Mouse (Mus musculus) heart, adult 2 months (tissue): ENCODE data around the gene Tent5c. TPM values are rescaled to one million over a fixed set of nuclear protein-coding genes. Genes with fewer than 3 reads are reported as not detected.

Source experiments
- DNase-seq, 2 experiments: peaks; one replicate each; pipeline ENCODE4 v3.0.0; 2021
- H3K27ac ChIP-seq: fragments of 200-600 bp; 2 replicates; pipeline ENCODE4 v1.8.1; 2022
- H3K27me3 ChIP-seq: fragments of 200-500 bp; 2 replicates; pipeline ENCODE4 v1.6.1; 2012; ENCODE audit warnings: mild to moderate bottlenecking, low read length, inconsistent platforms, mixed read lengths; ENCODE audit not compliant: control insufficient read depth, insufficient read depth
- H3K36me3 ChIP-seq: fragments of 200-500 bp; 2 replicates; pipeline ENCODE4 v1.6.1; 2012; ENCODE audit warnings: low read length, inconsistent platforms; ENCODE audit not compliant: control insufficient read depth, insufficient read depth
- H3K4me1 ChIP-seq: fragments of 200-500 bp; 2 replicates; pipeline ENCODE4 v1.6.1; 2011; ENCODE audit warnings: low read length; ENCODE audit not compliant: control insufficient read depth, insufficient read depth
- H3K4me3 ChIP-seq: fragments of 200-600 bp; 2 replicates; pipeline ENCODE4 v1.8.1; 2022
- H3K79me2 ChIP-seq: fragments of 200-500 bp; replicated peaks from 2 replicates; pipeline ENCODE4 v1.6.1; 2012; ENCODE audit warnings: mild to moderate bottlenecking, inconsistent platforms, low read length, moderate library complexity, mixed read lengths; ENCODE audit not compliant: control insufficient read depth, insufficient read depth
- H3K9ac ChIP-seq: fragments of 200-500 bp; 2 replicates; pipeline ENCODE4 v1.6.1; 2012; ENCODE audit warnings: low read depth, mild to moderate bottlenecking, control low read depth, inconsistent platforms, low read length, mixed read lengths
- CTCF ChIP-seq: fragments of 200-600 bp; IDR thresholded peaks from 2 replicates; pipeline ENCODE4 v1.8.1; 2022; ENCODE audit warnings: antibody characterized with exemption, mild to moderate bottlenecking, moderate library complexity
- EP300 ChIP-seq: fragments of 200-500 bp; IDR thresholded peaks from 2 replicates; pipeline ENCODE4 v1.6.1; 2011; ENCODE audit warnings: low read depth, low read length, control low read depth; ENCODE audit not compliant: insufficient read depth
- POLR2A ChIP-seq: fragments of 200-500 bp; IDR thresholded peaks from 2 replicates; pipeline ENCODE4 v1.6.1; 2011; ENCODE audit warnings: mild to moderate bottlenecking, low read depth, low read length, control low read depth; ENCODE audit not compliant: insufficient read depth
- WGBS: fragments of 180-500 bp; shearing (Covaris S2); methylation state at CpG from one replicate; pipeline ENCODE4 v1.1.7; 2018; 5-methylcytosine and 5-hydroxymethylcytosine counted together
- intact Hi-C: fragments of 180-260 bp; cut with DNase I; formaldehyde crosslinking; loops from one replicate; pipeline ENCODE4 v1.15.1; 2025
- polyA plus RNA-seq: library from polyadenylated mRNA; depleted of rRNA; stranded (reverse); fragments of >200 nt; gene quantifications from 2 replicates; pipeline ENCODE4 v1.2.3, GENCODE M21; 2012
- total RNA-seq, 2 experiments: library from RNA; stranded (reverse); gene quantifications; 2 replicates each; pipeline ENCODE4 v1.2.3; 2021

The Tent5c gene
- total and polyA plus RNA-seq, 3 experiments, result 14.9 to 96.7 (median 20.8) TPM

DNA sequence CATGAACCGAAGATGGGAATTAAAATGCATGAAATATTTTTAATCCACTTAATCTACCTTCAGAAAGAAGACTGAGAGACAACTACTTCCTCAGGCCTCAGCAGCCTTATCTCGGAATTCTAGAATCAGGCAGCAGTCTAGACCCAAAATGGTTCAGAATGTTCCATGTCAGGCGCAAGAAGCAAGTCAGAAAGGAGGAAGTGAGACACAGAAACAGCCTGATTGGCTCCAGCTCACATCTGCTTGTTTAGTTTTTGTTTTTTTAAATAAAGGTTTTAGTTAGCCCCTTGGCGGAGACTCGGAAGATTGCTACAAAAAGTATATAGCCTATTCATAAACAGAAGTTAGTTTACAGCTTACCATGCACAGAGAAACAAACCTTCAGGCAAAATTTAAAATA is 41.8 kb upstream of the Tent5c start:
- no peaks in the 10 kb centered on the region for H3K36me3 ChIP-seq
- no peak for DNase-seq
- no peaks in the 10 kb centered on the region for H3K27me3 ChIP-seq
- H3K9ac ChIP-seq, result no peak overlapping the region
- no peak overlapping the region for H3K27ac ChIP-seq
- 83% methylated on average over 5 of the region's 5 CpGs for WGBS
- TF ChIP-seq POLR2A, result no peak
- TF ChIP-seq CTCF, result no peak
- TF ChIP-seq EP300, result no peak
- intact Hi-C loops, result no loop called here
- H3K79me2 ChIP-seq, result no peaks in the 10 kb centered on the region
- no peak overlapping the region for H3K4me3 ChIP-seq
- H3K4me1 ChIP-seq, result no peaks in the 10 kb centered on the region

DNA sequence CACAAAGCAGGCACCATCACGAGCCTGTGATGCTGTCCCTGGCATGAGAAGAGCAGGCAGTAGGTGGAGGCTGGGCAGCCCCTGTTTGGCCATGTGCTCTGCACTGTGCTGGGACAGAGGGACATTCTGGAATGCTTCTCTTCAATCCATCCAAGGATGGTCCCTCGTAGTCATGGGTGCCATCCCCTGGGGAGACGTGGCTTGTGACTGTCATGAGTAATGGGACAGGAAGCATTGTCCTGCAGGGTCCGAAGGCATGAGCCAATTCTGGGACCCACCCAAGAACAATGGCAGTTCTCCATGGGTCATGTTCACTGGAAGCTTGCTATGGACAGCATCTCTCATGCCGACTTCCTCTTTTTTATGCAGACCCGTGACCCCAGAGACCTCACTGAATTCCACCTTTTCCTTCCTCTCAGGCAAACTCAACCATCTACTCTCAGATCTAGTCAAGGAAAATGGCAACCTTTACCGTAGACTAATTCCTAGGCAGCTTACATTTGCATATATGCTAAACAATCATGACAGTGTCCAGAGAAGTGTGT is 41.2 kb upstream of the Tent5c start:
- intact Hi-C loops, result no loop called here
- no peak for DNase-seq
- Histone ChIP-seq H3K36me3 (no peaks in the 10 kb centered on the region), H3K4me1 (no peaks in the 10 kb centered on the region), H3K4me3 (no peak overlapping the region), H3K79me2 (no peaks in the 10 kb centered on the region), H3K9ac (no peak overlapping the region), H3K27ac (no peak overlapping the region), H3K27me3 (no peaks in the 10 kb centered on the region)
- TF ChIP-seq CTCF (no peak), EP300 (no peak), POLR2A (no peak)
- 60% methylated on average over 7 of the region's 7 CpGs for WGBS

GRCm38 (mm10) chr3:100522671-100523070 is 33.5 kb upstream of the Tent5c start:
- WGBS, result 61% methylated on average over 7 of the region's 7 CpGs
- DNase-seq, result no peak
- no peak overlapping the region for H3K4me3 ChIP-seq
- no peaks in the 10 kb centered on the region for H3K27me3 ChIP-seq
- no peaks in the 10 kb centered on the region for H3K4me1 ChIP-seq
- H3K9ac ChIP-seq, result no peak overlapping the region
- no peaks in the 10 kb centered on the region for H3K36me3 ChIP-seq
- H3K79me2 ChIP-seq, result no peaks in the 10 kb centered on the region
- TF ChIP-seq POLR2A, result no peak
- TF ChIP-seq CTCF, result no peak
- TF ChIP-seq EP300, result no peak
- intact Hi-C loops, result no loop called here
- H3K27ac ChIP-seq, result no peak overlapping the region

GRCm38 (mm10) chr3:100521626-100522025 is 32.5 kb upstream of the Tent5c start:
- no peak overlapping the region for H3K27ac ChIP-seq
- H3K9ac ChIP-seq, result no peak overlapping the region
- no peak for DNase-seq
- H3K27me3 ChIP-seq, result no peaks in the 10 kb centered on the region
- H3K36me3 ChIP-seq, result no peaks in the 10 kb centered on the region
- TF ChIP-seq CTCF (no peak), EP300 (no peak), POLR2A (no peak)
- H3K79me2 ChIP-seq, result no peaks in the 10 kb centered on the region
- no peaks in the 10 kb centered on the region for H3K4me1 ChIP-seq
- 50% methylated on average over 1 of the region's 1 CpGs for WGBS
- H3K4me3 ChIP-seq, result no peak overlapping the region
- intact Hi-C loops, result no loop called here

DNA sequence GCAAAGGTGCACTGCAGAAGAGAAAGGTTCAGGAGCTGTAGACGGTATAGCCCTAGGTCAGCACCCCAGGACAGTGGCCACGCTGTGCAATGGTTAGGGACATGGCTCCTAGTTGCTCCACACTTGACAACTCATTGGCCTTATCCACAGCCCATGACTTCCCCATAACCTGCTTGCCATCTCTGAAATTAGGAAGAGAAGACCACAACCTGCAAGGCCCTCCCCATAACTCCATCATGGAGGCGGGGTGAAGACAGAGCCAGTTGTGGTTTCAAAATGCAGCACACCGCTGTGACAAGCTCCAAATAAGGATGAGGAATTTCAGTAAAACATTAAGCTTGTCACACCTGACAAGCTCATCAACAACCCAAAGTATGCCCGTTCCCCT is 26.6 kb upstream of the Tent5c start:
- DNase-seq, result no peak
- H3K4me1 ChIP-seq, result no peaks in the 10 kb centered on the region
- H3K27me3 ChIP-seq, result no peaks in the 10 kb centered on the region
- intact Hi-C loops, result no loop called here
- no peak for TF ChIP-seq EP300
- no peak for TF ChIP-seq CTCF
- TF ChIP-seq POLR2A, result no peak
- no peaks in the 10 kb centered on the region for H3K79me2 ChIP-seq
- no peak overlapping the region for H3K27ac ChIP-seq
- H3K36me3 ChIP-seq, result no peaks in the 10 kb centered on the region
- no peak overlapping the region for H3K4me3 ChIP-seq
- no peak overlapping the region for H3K9ac ChIP-seq
- 87% methylated on average over 5 of the region's 5 CpGs for WGBS

GRCm38 (mm10) chr3:100515093-100515753 is 26.1 kb upstream of the Tent5c start:
- Histone ChIP-seq H3K27ac (no peak overlapping the region), H3K36me3 (no peaks in the 10 kb centered on the region), H3K79me2 (no peaks in the 10 kb centered on the region), H3K9ac (no peak overlapping the region), H3K4me3 (no peak overlapping the region), H3K27me3 (no peaks in the 10 kb centered on the region), H3K4me1 (no peaks in the 10 kb centered on the region)
- TF ChIP-seq EP300, result no peak
- TF ChIP-seq CTCF, result no peak
- TF ChIP-seq POLR2A, result no peak
- DNase-seq, result no peak
- intact Hi-C loops, result no loop called here
- WGBS, result 66% methylated on average over 8 of the region's 8 CpGs
